ENCODE assay signal across 20 mouse cellular contexts in the genomic region with DNA sequence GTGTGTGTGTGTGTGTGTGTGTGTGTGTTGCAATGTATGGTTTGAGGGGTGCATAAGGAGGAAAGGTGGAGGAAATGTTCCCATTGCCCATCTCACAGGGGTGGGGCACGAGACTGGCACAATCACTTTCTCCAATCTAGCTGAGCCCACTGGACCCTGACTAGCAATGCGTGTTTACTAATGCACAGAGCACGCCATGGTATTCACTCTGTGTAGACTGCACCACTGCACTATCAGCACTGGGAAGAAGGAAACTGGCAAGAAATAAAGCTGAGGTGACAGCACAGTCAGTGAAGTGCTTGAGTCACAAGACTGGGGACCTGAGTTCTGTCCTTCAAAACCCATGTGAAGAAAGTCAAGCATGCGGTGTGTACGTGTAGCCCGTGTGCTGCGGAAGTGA. TPM values are rescaled to one million over a fixed set of nuclear protein-coding genes. Genes with fewer than 3 reads are reported as not detected.
"Had no signal": no experiment of that assay in that cellular context is flagged by ENCODE, and none has a peak within 500 bp of the region (broad histone marks: within the 10 kb centered on the region; RNA-seq: fewer than 3 reads in every experiment).

No protein-coding gene starts in this region.

- H3K4me1 ChIP-seq: lung, embryonic 15.5 days; megakaryocyte, embryonic 14.5 days; stomach, embryonic 15.5 days had no signal

- H3K4me3 ChIP-seq: lung, embryonic 15.5 days; megakaryocyte, embryonic 14.5 days; midbrain, embryonic 13.5 days; midbrain, embryonic 15.5 days; neural tube, embryonic 12.5 days; stomach, embryonic 15.5 days had no signal

- H3K27ac ChIP-seq: lung, embryonic 15.5 days; macrophage; midbrain, embryonic 13.5 days; midbrain, embryonic 15.5 days; neural tube, embryonic 12.5 days; stomach, embryonic 15.5 days had no signal

- ATAC-seq: lung, postnatal 0 days; midbrain, embryonic 13.5 days; midbrain, embryonic 15.5 days had no signal

- H3K36me3 ChIP-seq: lung, embryonic 15.5 days; midbrain, embryonic 13.5 days; midbrain, embryonic 15.5 days; neural tube, embryonic 12.5 days; stomach, embryonic 15.5 days had no signal

- DNase-seq: lung, adult 2 months; lung, postnatal 14 days; lung, postnatal 36 days; right cerebral cortex, postnatal 14 days; thymus, adult 18-20 months; thymus, postnatal 14 days; thymus, postnatal 36 days had no signal

- H3K27me3 ChIP-seq: lung, embryonic 15.5 days; megakaryocyte, embryonic 14.5 days; midbrain, embryonic 13.5 days; midbrain, embryonic 15.5 days; neural tube, embryonic 12.5 days; stomach, embryonic 15.5 days had no signal

- H3K9me3 ChIP-seq: lung, embryonic 15.5 days; midbrain, embryonic 13.5 days; midbrain, embryonic 15.5 days; neural tube, embryonic 12.5 days; stomach, embryonic 15.5 days had no signal

- H3K9ac ChIP-seq: lung, embryonic 15.5 days; midbrain, embryonic 13.5 days; midbrain, embryonic 15.5 days; neural tube, embryonic 12.5 days; stomach, embryonic 15.5 days had no signal

- H3K4me2 ChIP-seq: lung, embryonic 15.5 days; midbrain, embryonic 11.5 days; midbrain, embryonic 13.5 days; midbrain, embryonic 15.5 days; neural tube, embryonic 12.5 days; stomach, embryonic 15.5 days had no signal

RNA-seq across cellular contexts. Expression of gene Grip1, which starts 17.8 kb away (rescaled TPM):
- total RNA-seq: megakaryocyte progenitor cell, adult 5-6 weeks; monocyte, adult 5-6 weeks; neutrophil, adult 5-6 weeks had no signal
- polyA plus RNA-seq: macrophage; spleen, adult 2 months had no signal
